Mouse (Mus musculus) ES-Bruce4 (cell line): ENCODE results near the gene Gse1. TPM values are rescaled to one million over a fixed set of nuclear protein-coding genes. Genes with fewer than 3 reads are reported as not detected.

ENCODE experiments used
- H3K27ac ChIP-seq: 2 replicates; pipeline ENCODE4 v1.5.1; 2012; ENCODE audit warnings: low read length, inconsistent platforms; ENCODE audit not compliant: insufficient read depth
- H3K27me3 ChIP-seq: 2 replicates; pipeline ENCODE4 v1.6.1; 2012; ENCODE audit warnings: mild to moderate bottlenecking, low read length, inconsistent platforms; ENCODE audit not compliant: control insufficient read depth, poor library complexity, insufficient read depth, severe bottlenecking
- H3K36me3 ChIP-seq: 2 replicates; pipeline ENCODE4 v1.6.1; 2012; ENCODE audit warnings: inconsistent platforms, mild to moderate bottlenecking, low read length, moderate library complexity; ENCODE audit not compliant: control insufficient read depth, poor library complexity, insufficient read depth, severe bottlenecking
- H3K4me1 ChIP-seq: one replicate; pipeline ENCODE4 v1.8.1; 2011; ENCODE audit warnings: low read length; ENCODE audit not compliant: control insufficient read depth, insufficient read depth
- H3K4me3 ChIP-seq: 2 replicates; pipeline ENCODE4 v1.5.1; 2011; ENCODE audit warnings: low read depth, mild to moderate bottlenecking, low read length
- H3K9ac ChIP-seq: 2 replicates; pipeline ENCODE4 v1.6.1; 2012; ENCODE audit warnings: low read depth, mild to moderate bottlenecking, inconsistent platforms; ENCODE audit not compliant: poor library complexity, severe bottlenecking
- H3K9me3 ChIP-seq: replicated peaks from 2 replicates; pipeline ENCODE4 v1.6.1; 2012; ENCODE audit warnings: mild to moderate bottlenecking, low read length, inconsistent platforms; ENCODE audit not compliant: control insufficient read depth, poor library complexity, insufficient read depth, severe bottlenecking
- CTCF ChIP-seq: IDR thresholded peaks from one replicate; pipeline ENCODE4 v1.8.1; 2011; ENCODE audit warnings: low read depth, low read length
- EP300 ChIP-seq: IDR thresholded peaks from 2 replicates; pipeline ENCODE4 v1.6.1; 2011; ENCODE audit warnings: low read depth, low read length; ENCODE audit not compliant: insufficient read depth
- POLR2A ChIP-seq: IDR thresholded peaks from one replicate; pipeline ENCODE4 v1.8.1; 2011; ENCODE audit warnings: low read length; ENCODE audit not compliant: insufficient read depth
- polyA plus RNA-seq: library from polyadenylated mRNA; stranded (reverse); fragments of >200 nt; gene quantifications from 2 replicates; pipeline ENCODE4 v1.2.4, GENCODE M21; 2011; ENCODE audit warnings: low read depth; ENCODE audit not compliant: missing spikeins, insufficient read depth, insufficient read length

The Gse1 gene
- polyA plus RNA-seq, 1 experiment: 31.8 TPM

DNA sequence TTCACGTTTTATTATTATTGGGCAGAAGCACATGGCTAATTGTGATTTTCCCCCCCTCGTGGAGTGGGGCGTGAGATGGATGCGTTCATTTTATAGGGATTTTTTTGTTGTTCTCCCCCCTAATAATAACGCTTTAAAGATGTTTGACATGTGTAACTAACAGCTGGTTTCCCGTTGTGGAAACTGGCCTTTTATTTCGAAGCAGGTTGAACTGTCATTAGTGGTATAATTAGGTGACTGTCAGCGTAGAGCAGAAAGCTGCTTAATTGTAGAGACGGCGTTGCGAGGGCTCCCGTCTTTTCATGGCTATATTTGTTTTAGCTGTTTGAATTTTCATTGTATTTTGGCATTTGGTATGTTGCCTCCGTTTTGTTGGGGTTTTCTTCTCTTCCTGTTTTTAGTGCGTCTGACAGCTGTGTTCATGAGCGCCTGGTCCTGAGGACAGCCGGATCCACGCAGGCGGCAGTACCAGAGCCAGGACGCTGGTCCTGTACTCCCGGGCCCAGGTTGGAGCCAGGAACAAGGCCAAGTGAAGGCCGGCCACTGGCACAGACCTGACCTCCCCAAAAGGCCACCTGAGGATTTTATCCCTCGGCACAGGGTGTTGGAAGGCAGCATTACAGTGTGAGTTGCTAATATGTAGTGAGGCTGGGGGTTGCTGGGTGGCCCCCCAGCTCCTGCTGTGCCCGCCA is 277.5 kb downstream of the Gse1 start:
- Histone ChIP-seq H3K9me3 (no peaks in the 10 kb centered on the region), H3K9ac (peak overlapping the region; percentile 43; the same call in 1 of the 2 replicates), H3K27ac (no peak overlapping the region), H3K27me3 (no peaks in the 10 kb centered on the region), H3K36me3 (no peaks in the 10 kb centered on the region), H3K4me1 (peaks cover 12% of the 10 kb centered on the region), H3K4me3 (no peak overlapping the region)
- TF ChIP-seq CTCF: no peak
- no peak for TF ChIP-seq EP300
- no peak for TF ChIP-seq POLR2A

- Histone ChIP-seq H3K9ac (no peak overlapping the region), H3K27me3 (no peaks in the 10 kb centered on the region), H3K27ac (no peak overlapping the region), H3K9me3 (no peaks in the 10 kb centered on the region), H3K4me1 (peaks cover 15% of the 10 kb centered on the region), H3K36me3 (no peaks in the 10 kb centered on the region), H3K4me3 (no peak overlapping the region)
- peak; percentile 29 for TF ChIP-seq CTCF
- TF ChIP-seq EP300: no peak
- TF ChIP-seq POLR2A: no peak
Observed at GRCm38 (mm10) chr8:120506562-120506961, 278.3 kb downstream of the Gse1 start.

DNA sequence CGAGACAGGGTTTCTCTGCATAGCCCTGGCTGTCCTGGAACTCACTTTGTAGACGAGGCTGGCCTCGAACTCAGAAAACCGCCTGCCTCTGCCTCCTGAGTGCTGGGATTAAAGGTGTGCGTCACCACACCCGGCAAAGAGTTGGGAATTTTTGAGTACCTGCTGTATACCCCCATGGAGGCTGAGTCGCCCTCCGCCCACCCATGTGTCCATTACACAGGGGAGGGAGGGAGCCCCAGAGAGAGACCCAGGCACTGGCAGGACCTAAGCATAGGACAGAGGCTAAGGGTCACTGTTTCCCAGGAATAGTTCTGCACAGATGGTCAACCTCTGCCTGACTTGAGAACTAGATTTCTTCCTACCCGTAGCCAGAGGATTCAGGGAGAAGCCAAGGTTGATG is 279.0 kb downstream of the Gse1 start:
- H3K27me3 ChIP-seq: no peaks in the 10 kb centered on the region

DNA sequence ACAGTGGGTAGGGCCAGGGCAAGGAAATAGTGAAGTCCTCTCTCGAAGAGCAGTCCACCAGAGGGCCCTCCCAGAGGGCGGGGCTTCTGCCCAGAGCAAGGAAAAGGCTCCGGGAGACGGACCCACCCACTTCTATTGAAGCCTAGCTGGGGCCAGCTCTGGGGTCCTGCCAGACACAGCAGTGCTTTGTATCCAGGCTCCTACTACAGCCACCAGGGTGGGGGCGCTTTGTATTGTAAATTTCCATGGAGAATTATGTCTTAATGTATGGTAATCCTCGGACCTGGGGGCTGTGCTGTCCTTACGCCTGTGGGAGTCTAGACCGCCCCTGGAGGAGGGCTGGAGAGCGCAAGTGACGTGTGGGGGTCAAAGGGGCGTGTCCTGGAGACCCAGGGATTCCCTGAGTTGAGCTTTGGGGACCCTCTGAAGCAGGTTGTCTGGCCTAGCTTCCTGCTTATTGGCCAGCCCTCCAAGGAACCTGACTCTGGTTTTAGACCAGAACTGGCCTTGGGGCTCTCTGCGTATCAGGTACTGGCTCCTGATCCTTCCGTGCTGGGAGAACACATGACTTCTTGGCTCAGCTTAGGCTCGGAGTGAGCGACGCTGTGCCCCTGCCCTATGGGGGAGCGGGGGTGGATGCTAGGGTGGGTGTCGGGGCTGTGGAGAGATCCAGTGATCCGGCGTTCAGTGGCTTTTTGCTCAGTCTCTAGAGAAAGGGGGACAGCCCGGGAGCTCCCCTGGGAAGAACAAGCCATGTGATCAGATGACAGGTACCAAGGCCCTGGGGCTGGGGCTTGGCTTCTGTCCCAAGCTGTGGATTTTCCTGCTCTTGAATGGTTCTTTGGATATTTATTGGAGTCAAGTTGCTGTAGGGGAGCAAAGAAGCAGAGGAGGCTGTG is 281.1 kb downstream of the Gse1 start:
- Histone ChIP-seq H3K4me1 (peaks cover 23% of the 10 kb centered on the region), H3K9ac (peak overlapping the region; percentile 46), H3K9me3 (no peaks in the 10 kb centered on the region), H3K27ac (peak overlapping the region; percentile 62), H3K36me3 (no peaks in the 10 kb centered on the region), H3K27me3 (no peaks in the 10 kb centered on the region), H3K4me3 (peak overlapping the region; percentile 58)
- TF ChIP-seq EP300 (peak; percentile 87), POLR2A (no peak)

More for the DNA sequence above, 279.0 kb downstream of the Gse1 start:
- Histone ChIP-seq H3K9me3 (no peaks in the 10 kb centered on the region), H3K9ac (no peak overlapping the region), H3K27ac (no peak overlapping the region), H3K4me1 (peaks cover 20% of the 10 kb centered on the region), H3K4me3 (no peak overlapping the region), H3K36me3 (no peaks in the 10 kb centered on the region)
- TF ChIP-seq POLR2A (no peak), EP300 (no peak), CTCF (no peak)

- Histone ChIP-seq H3K27me3 (no peaks in the 10 kb centered on the region), H3K9ac (peak overlapping the region; percentile 46), H3K9me3 (no peaks in the 10 kb centered on the region), H3K4me1 (peaks cover 26% of the 10 kb centered on the region), H3K27ac (peak overlapping the region; percentile 62), H3K36me3 (no peaks in the 10 kb centered on the region), H3K4me3 (peak overlapping the region; percentile 58)
- TF ChIP-seq CTCF (no peak), POLR2A (no peak), EP300 (no peak)
Observed at GRCm38 (mm10) chr8:120510035-120510416, 281.8 kb downstream of the Gse1 start.
